Comparison of ENCODE assay signal across 14 mouse cellular contexts in the genomic region with DNA sequence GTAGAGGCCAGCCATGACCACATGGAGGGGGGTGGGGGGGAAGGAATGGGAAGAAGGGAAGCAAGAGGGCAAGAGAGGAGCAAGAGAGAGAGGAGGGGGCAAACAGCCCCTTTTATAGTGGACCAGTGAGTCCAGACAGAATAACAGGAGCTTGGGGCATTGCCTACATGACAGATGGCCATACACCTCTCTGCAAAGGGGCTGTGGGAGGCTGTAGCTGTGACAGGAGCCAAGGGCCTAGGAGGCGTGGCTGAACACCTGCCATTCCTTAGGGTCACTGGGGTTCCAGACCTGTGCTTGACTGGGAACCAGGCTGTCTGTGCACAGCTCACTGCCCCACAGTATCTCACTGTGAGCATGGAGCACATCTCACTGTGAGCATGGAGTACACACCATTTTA.
"Had no signal": no experiment of that assay in that cellular context is flagged by ENCODE, and none has a peak within 500 bp of the region (broad histone marks: within the 10 kb centered on the region; RNA-seq: fewer than 3 reads in every experiment).

No protein-coding gene starts in this region.

- DNase-seq: lung, adult 18-20 months; lung, embryonic 14.5 days; lung, postnatal 10 days; lung, postnatal 4 days; right cerebral cortex, postnatal 14 days; thymus, adult 2 months; thymus, postnatal 25 days; thymus, postnatal 4 days had no signal

- H3K4me3 ChIP-seq: megakaryocyte, embryonic 14.5 days; midbrain, embryonic 12.5 days; midbrain, embryonic 15.5 days; neural tube, embryonic 12.5 days; stomach, embryonic 15.5 days had no signal

- H3K4me2 ChIP-seq: lung, embryonic 14.5 days; midbrain, embryonic 12.5 days; midbrain, embryonic 15.5 days; neural tube, embryonic 12.5 days; stomach, embryonic 15.5 days had no signal

- H3K27me3 ChIP-seq: midbrain, embryonic 12.5 days; midbrain, embryonic 15.5 days; neural tube, embryonic 12.5 days; stomach, embryonic 15.5 days had no signal

- H3K9ac ChIP-seq: lung, embryonic 14.5 days; midbrain, embryonic 12.5 days; midbrain, embryonic 15.5 days; neural tube, embryonic 12.5 days; stomach, embryonic 15.5 days had no signal

- H3K9me3 ChIP-seq: midbrain, embryonic 12.5 days; midbrain, embryonic 15.5 days; neural tube, embryonic 12.5 days; stomach, embryonic 15.5 days had no signal

- H3K27ac ChIP-seq: midbrain, embryonic 12.5 days; midbrain, embryonic 15.5 days; neural tube, embryonic 12.5 days; stomach, embryonic 15.5 days; stomach, postnatal 0 days had no signal

- H3K36me3 ChIP-seq: midbrain, embryonic 12.5 days; midbrain, embryonic 15.5 days; neural tube, embryonic 12.5 days; stomach, embryonic 15.5 days had no signal

- H3K4me1 ChIP-seq: megakaryocyte, embryonic 14.5 days; midbrain, embryonic 12.5 days; midbrain, embryonic 15.5 days; neural tube, embryonic 12.5 days; stomach, embryonic 15.5 days had no signal

- ATAC-seq: midbrain, embryonic 15.5 days had no signal
